Mouse (Mus musculus) fibroblast of lung, adult 2 months (primary cell): ENCODE data around the gene Bpifb2.
A peak's percentile ranks its signal among the peaks of the same experiment; 100 is the strongest.
"Not testable (repeated sequence)": the region's sequence is repeated elsewhere in the genome, so short reads cannot be mapped to it uniquely, and the experiment has no call there.

Source experiments
- DNase-seq: peaks from one replicate; pipeline ENCODE4 v3.0.0-alpha.2; 2011; ENCODE audit warnings: low read depth

Gene Bpifb2

GRCm38 (mm10) chr2:153874745-153875144 lies at the start of gene Bpifb2:
Gene Bpifb2, plus strand, starts transcription at chr2:153875045.
- DNase-seq, result no peak

DNA sequence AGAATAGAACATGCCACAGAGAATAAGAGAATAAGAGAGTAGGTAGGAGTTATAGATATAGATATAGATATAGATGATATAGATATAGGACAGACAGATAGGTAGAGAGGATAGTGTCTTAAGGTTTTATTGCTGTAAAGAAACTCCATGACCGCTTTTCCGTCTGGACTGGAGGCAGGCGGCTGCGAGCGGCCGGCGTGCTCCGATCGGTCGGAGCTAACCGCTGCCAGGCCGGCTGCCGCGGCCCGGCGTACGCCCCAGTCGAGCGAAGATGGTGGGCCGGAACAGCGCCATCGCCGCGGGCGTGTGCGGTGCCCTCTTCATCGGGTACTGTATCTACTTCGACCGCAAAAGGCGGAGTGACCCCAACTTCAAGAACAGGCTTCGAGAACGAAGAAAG lies 48.9 kb upstream of the Bpifb2 start:
- DNase-seq, result not testable (repeated sequence)

DNA sequence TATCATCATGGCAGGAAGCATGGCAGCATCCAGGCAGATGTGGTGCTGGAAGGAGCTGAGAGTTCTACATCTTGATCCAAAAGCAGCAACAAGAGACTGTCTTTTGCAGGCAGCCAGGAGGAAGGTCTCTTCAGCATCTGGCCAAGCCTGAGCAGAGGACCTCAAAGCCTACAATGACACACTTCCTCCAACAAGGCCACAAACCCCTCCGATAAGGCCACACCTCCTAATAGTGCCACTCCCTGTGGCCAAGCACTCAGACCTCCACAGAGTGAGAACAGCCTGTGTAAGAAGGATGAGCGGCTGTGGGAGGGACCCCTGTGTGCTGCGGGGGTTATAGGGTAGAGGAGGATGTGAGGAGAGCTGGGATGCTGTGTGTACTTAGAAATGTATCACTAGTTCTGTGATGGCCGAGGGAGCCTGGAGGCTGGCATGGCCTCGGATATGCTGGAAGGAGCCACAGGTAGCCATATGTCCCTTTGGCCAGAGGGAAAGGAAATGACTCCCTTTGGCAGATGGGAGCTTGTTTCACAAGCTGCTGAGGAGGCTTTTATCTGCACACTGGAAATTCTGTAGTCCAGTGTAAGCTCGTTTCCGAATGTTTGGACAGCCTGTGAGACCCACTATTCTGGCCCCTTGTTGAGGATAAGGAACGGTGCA lies 47.5 kb upstream of the Bpifb2 start:
- no peak for DNase-seq

- no peak for DNase-seq
Observed at GRCm38 (mm10) chr2:153828704-153829103, 46.1 kb upstream of the Bpifb2 start.

DNA sequence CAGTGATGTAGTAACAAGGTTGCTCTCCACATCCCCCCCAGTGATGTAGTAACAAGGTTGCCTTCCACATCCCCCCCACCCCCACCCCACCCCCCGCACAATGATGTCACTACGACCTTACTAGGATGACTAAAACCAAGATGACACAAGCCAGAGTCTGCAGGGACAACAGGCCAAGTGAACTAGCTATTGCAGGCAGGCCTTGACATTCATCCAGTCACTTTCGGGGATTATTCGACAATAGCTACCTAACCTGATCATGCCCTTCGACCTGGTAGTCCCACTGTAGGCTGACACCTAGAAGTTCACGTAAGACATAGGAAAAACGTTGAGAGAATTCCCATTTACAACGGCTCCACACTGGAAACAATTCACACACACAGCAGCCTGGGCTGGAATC lies 41.6 kb upstream of the Bpifb2 start:
- DNase-seq, result no peak

DNA sequence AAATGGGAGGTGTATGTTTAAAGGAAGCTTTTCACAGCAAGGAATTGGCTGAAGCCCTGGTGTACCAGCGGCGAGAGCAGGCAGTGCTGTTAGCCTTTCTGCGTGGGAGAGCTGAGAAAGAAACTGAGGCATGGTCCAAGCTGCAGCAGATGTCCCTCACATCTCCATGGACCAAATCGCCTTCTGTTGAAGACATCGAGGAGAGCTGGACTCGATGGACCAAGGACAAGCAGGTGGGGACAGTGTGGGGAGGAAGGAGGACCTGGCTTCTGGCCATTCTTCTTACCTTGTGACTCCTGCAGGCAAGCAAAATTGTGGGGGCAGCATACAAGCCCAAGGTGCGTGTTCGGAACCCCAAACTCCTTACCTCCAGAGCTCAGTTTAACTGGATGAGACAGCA lies 32.0 kb upstream of the Bpifb2 start:
- no peak for DNase-seq

DNA sequence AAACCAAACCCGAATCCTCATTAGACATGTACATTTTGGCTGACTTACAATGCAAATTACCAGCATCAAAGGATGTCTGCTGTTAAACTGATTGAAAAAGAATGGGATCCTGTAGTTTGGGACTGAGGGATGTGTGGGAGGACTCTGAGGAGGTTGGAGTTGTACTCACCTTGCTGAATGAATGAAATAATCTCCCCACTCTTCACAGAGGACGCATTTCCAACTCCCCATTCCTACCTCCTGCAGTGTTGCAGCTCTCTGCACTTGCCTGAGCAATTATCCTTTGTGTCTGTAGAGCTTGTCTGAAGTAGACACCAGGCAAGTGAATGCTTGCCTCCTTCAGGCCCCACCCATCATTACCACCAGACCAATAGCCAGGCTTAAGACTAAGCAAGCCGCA lies 26.5 kb upstream of the Bpifb2 start:
- DNase-seq, result no peak

- no peak for DNase-seq
Observed at GRCm38 (mm10) chr2:153850351-153851029, 24.4 kb upstream of the Bpifb2 start.

DNA sequence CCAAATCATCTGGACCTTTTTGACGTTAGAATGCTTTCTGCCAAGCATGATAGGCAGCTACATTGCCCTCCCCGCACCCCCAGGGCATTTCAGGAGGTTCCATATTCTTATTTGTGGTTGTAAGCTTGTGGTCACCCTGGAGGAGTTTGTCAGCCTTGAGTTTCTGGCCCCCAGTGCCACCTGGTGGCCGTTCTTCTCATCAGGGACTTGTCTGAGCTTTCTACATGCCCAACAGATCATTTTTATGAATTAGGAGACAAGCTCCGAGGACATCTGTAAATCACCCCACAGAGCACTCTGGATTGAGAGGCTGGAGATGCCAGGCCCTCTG lies 23.9 kb upstream of the Bpifb2 start:
- peak; percentile 36 for DNase-seq

- no peak for DNase-seq
Observed at GRCm38 (mm10) chr2:153853544-153853943, 21.3 kb upstream of the Bpifb2 start.

GRCm38 (mm10) chr2:153859581-153859980 lies 15.3 kb upstream of the Bpifb2 start:
- DNase-seq, result no peak

GRCm38 (mm10) chr2:153860315-153860714 lies 14.5 kb upstream of the Bpifb2 start:
- DNase-seq, result no peak

- no peak for DNase-seq
Observed at GRCm38 (mm10) chr2:153860715-153861114, 14.1 kb upstream of the Bpifb2 start.

DNA sequence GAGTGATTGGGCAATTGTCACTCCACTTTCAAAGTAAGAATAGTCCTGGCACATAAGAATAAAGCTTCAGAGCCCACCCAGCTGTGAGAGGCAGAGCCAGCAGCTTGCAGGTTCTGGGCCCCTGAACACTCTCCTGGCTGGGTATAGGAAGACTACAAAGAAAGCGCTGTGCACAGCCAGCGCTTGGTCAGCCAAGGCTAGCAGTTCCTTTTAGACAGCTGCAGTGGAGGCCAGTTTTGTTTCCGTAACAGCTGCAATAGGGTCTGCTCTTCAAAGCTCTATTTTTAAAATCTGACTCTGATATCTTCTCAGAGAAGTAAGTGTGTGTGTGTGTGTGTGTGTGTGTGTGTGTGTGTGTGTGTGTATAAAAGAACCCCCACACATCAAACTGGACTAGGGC lies 12.9 kb upstream of the Bpifb2 start:
- DNase-seq, result no peak

DNA sequence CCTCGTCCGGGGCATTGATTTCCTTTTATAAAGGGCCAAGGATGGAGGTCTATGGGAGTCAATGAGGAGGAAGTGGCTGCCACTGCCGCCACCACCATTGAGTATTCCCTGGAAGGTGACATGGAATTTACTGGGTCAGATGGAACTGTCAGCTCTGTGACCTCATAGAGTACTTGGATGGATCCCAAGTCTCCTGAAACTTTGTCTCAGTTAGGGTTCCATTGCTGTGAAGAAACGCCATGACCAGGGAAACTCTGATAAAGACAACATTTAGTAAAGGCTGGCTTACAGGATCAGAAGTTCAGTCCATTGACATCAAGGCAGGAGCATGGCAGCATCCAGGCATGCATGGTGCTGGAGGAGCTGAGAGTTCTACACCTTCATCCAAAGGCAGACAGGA lies 3.9 kb upstream of the Bpifb2 start, which contains the start of gene Sun5:
TSS of gene Sun5 (minus strand) at position 101 of the 400 bp plus-strand sequence.
- no peak for DNase-seq

DNA sequence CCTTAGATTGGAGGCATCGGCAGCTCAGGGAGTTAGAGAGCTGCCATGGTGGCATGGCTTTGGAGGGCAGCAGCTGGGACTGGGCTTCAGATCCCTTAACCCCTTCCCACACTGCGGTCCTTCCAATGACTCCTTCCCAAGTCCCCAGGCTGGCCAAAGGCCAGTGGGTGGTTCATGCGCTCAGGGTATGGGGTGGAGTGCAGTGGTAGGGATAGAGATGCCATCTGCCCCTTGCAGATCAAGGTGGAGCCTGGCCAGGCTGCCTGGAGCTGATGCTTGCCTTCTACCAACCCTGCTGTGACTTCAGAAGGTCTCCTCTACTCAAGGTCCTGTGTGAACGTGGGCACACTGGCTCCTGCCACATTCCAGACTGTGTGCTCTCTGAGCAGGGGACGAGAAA lies 24.3 kb downstream of the Bpifb2 start:
- no peak for DNase-seq

DNA sequence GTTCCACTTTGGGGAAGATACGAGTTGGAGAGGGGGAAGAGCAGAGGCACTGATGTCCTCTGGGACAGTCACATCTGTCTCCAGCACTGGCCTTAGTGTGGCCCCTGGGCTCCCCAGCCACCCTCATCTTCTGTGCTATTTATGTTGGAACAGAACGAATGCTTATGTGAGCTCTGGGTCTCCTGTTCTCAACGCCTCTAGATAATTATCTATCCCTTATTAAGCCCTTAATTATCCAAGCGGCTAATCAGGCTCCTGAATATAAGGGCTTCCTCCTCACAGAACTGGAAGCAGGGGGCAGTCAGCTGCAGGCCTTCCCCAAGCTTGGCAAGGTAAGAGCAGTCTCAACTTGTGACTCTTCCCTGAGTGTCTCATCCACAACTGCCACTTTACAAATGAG lies 25.2 kb downstream of the Bpifb2 start, which contains the start of gene Bpifb6:
TSS of gene Bpifb6 (plus strand) at position 301 of the 400 bp plus-strand sequence.
- DNase-seq, result no peak

DNA sequence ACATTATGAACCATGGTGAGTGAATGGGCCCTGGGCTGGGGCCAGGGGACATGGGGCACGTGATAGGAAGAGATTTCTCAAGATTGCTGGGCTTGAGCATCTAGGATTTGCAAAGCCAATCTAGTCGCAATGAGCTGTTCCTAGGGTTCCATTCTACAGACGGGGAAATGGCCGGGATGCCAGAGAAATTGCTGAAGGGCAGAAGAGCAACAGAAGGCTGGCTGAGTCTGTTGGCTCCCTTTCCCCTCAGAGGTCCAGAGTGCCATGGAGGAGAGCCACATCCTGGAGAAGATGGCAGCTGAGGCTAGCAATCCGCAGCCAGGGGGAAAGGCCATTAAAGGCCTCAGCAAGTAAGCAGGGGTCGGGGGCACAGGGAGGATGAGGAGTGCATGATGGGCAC lies 27.9 kb downstream of the Bpifb2 start:
- no peak for DNase-seq

DNA sequence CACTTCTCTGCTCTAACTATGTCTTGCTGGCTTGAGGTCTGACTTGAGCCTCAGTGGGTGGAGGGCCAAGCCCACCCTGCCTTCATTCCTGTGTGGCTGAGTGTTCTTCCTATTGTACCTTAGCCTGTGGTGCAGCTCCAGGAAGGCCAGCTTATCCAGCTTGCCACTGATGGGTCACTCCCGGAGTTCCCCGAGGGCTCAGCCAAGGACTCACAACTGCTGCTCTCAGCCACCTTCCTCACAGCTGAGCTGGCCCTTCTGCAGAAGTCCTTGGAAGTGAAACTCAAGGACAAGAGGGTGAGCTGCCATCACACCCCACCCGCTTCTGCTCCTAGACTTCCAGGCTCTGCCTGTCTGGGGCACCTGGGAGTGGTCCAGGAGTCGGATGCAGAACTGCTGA lies 31.8 kb downstream of the Bpifb2 start:
- no peak for DNase-seq

DNA sequence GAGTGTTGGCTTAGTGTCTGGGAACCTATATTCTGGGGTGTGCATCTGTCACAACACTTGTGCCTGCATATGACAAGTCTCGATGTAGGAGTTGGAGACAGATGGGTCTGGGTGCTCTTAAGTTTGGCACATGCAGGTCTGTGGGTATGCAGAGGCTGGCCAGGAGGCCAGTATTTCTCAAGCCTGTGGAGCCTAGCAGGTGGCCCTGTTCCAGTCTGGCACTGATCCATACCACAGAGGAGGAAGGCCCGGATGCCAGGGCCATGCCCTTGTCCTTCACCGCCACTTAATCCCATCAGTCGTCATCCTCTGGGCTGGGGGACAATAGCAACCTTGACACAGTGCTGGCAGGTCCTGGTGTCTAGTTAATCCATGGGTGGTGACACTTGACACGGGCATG lies 39.3 kb downstream of the Bpifb2 start:
- peak; percentile 2 for DNase-seq

DNA sequence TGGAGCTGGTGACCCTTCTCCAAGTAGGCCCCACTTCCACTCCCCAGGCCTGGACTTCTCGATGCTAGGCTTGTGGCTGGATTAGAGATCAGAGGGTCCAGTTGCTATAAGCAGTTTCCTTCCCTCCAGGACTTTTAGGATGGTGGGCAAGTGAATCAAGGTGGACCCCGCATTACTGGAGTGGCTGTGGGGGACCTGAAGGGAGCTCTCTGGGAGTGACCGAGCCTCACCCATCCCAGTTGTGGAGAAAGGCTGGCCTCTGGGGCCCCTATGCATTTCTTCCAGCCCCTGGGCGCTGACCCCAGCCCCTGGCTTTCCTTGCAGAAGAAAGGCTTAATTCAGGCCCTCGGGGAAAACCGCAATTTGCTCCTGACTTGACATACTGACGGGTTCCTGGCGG lies 43.1 kb downstream of the Bpifb2 start, which contains the start of gene Bpifb3:
TSS of gene Bpifb3 (plus strand) at position 301 of the 400 bp plus-strand sequence.
- DNase-seq, result no peak

GRCm38 (mm10) chr2:153921246-153921645 lies 46.4 kb downstream of the Bpifb2 start:
- no peak for DNase-seq

GRCm38 (mm10) chr2:153929871-153930413 lies 55.1 kb downstream of the Bpifb2 start:
- DNase-seq, result no peak
